Mouse (Mus musculus): ENCODE measurements around the gene Kcmf1.
"Not testable (repeated sequence)": the region's sequence is repeated elsewhere in the genome, so short reads cannot be mapped to it uniquely, and the experiment has no call there.

The Kcmf1 gene

GRCm38 (mm10) chr6:72898244-72899200 lies 1.3 kb downstream of the Kcmf1 start:
- DNase-seq, result peak; percentile 60

GRCm38 (mm10) chr6:72895000-72895399 lies 4.8 kb downstream of the Kcmf1 start:
- no peak for DNase-seq

- DNase-seq, result no peak
Measured at GRCm38 (mm10) chr6:72891238-72891637, 8.5 kb downstream of the Kcmf1 start.

GRCm38 (mm10) chr6:72888655-72889054 lies 11.1 kb downstream of the Kcmf1 start:
- DNase-seq, result no peak

GRCm38 (mm10) chr6:72885268-72885667 lies 14.5 kb downstream of the Kcmf1 start:
- no peak for DNase-seq

GRCm38 (mm10) chr6:72884767-72885166 lies 15.0 kb downstream of the Kcmf1 start:
- DNase-seq, result no peak

GRCm38 (mm10) chr6:72882661-72883458 lies 16.9 kb downstream of the Kcmf1 start:
- DNase-seq, result no peak

- no peak for DNase-seq
Measured at GRCm38 (mm10) chr6:72882222-72882621, 17.6 kb downstream of the Kcmf1 start.

- DNase-seq, result no peak
Measured at GRCm38 (mm10) chr6:72881619-72881979, 18.2 kb downstream of the Kcmf1 start.

GRCm38 (mm10) chr6:72880913-72881618 lies 18.7 kb downstream of the Kcmf1 start:
- no peak for DNase-seq

- DNase-seq, result no peak
Measured at GRCm38 (mm10) chr6:72876629-72877028, 23.1 kb downstream of the Kcmf1 start.

- DNase-seq, result no peak
Measured at GRCm38 (mm10) chr6:72873338-72873737, 26.4 kb downstream of the Kcmf1 start.

- no peak for DNase-seq
Measured at GRCm38 (mm10) chr6:72872276-72872675, 27.5 kb downstream of the Kcmf1 start.

GRCm38 (mm10) chr6:72869601-72870000 lies 30.2 kb downstream of the Kcmf1 start:
- no peak for DNase-seq

- no peak for DNase-seq
Measured at GRCm38 (mm10) chr6:72868688-72869087, 31.1 kb downstream of the Kcmf1 start.

- no peak for DNase-seq
Measured at GRCm38 (mm10) chr6:72867746-72868145, 32.0 kb downstream of the Kcmf1 start.

GRCm38 (mm10) chr6:72866232-72866631 lies 33.5 kb downstream of the Kcmf1 start:
- no peak for DNase-seq

- not testable (repeated sequence) for DNase-seq
Measured at GRCm38 (mm10) chr6:72862686-72863085, 37.1 kb downstream of the Kcmf1 start.

GRCm38 (mm10) chr6:72854256-72854655 lies 45.5 kb downstream of the Kcmf1 start:
- DNase-seq, result no peak

GRCm38 (mm10) chr6:72852180-72852579 lies 47.6 kb downstream of the Kcmf1 start:
- DNase-seq, result no peak

- DNase-seq, result peak; percentile 27
Measured at GRCm38 (mm10) chr6:72851633-72852032, 48.1 kb downstream of the Kcmf1 start.

- no peak for DNase-seq
Measured at GRCm38 (mm10) chr6:72841986-72842502, 57.7 kb downstream of the Kcmf1 start.

All from right cerebral cortex, postnatal 4 days (tissue).